Mouse (Mus musculus) intestine, postnatal 0 days (tissue): ENCODE measurements around the gene Prtn3. TPM values are rescaled to one million over a fixed set of nuclear protein-coding genes. Genes with fewer than 3 reads are reported as not detected.

ENCODE experiments used
- ATAC-seq: fragments of 200-750 bp; cut with Nextera tagmentation; 2 replicates; pipeline ENCODE4 v1.8.0; 2017; ENCODE audit warnings: mild to moderate bottlenecking, moderate TSS enrichment, moderate library complexity
- H3K27ac ChIP-seq: fragments of 300-500 bp; sonication (generic); 2 replicates; pipeline ENCODE4 v1.5.1; 2014; ENCODE audit warnings: mild to moderate bottlenecking, low read depth, low read length, moderate library complexity
- H3K27me3 ChIP-seq: fragments of 300-500 bp; sonication (generic); replicated peaks from 2 replicates; pipeline ENCODE4 v1.6.1; 2014; ENCODE audit warnings: low read length, mixed read lengths; ENCODE audit not compliant: control insufficient read depth, insufficient read depth
- H3K36me3 ChIP-seq: fragments of 300-500 bp; sonication (generic); 2 replicates; pipeline ENCODE4 v1.6.1; 2014; ENCODE audit warnings: mild to moderate bottlenecking, moderate library complexity; ENCODE audit not compliant: control insufficient read depth, insufficient read depth
- H3K4me1 ChIP-seq: fragments of 300-500 bp; sonication (generic); replicated peaks from 2 replicates; pipeline ENCODE4 v1.6.1; 2014; ENCODE audit warnings: antibody characterized with exemption, low read length, mixed read lengths; ENCODE audit not compliant: control insufficient read depth, insufficient read depth
- H3K4me2 ChIP-seq: fragments of 300-500 bp; sonication (generic); replicated peaks from 2 replicates; pipeline ENCODE4 v1.6.1; 2014; ENCODE audit warnings: low read depth, mild to moderate bottlenecking, moderate library complexity
- H3K4me3 ChIP-seq: fragments of 300-500 bp; sonication (generic); 2 replicates; pipeline ENCODE4 v1.5.1; 2014; ENCODE audit warnings: low read depth, low read length
- H3K9ac ChIP-seq: fragments of 300-500 bp; sonication (generic); 2 replicates; pipeline ENCODE4 v1.6.1; 2014; ENCODE audit warnings: mild to moderate bottlenecking, low read depth, low read length
- H3K9me3 ChIP-seq: fragments of 300-500 bp; sonication (generic); 2 replicates; pipeline ENCODE4 v1.6.1; 2016; ENCODE audit warnings: mixed run types; ENCODE audit not compliant: control insufficient read depth
- CTCF ChIP-seq: sonication (generic); IDR thresholded peaks from 2 replicates; pipeline ENCODE4 v1.5.1; 2016; ENCODE audit warnings: low read depth, mild to moderate bottlenecking, control low read depth, antibody characterized with exemption, moderate library complexity
- WGBS: fragments of 180-500 bp; shearing (Covaris S2); extraction: QIAGEN DNeasy Blood & Tissue Kit; methylation state at CpG from one replicate; pipeline ENCODE4 v1.1.7; 2014; 5-methylcytosine and 5-hydroxymethylcytosine counted together
- polyA plus RNA-seq: library from polyadenylated mRNA; unstranded; fragments of >200 nt; fragmentation: Nextera tagmentation; extraction: Ambion mirVana; gene quantifications from 2 replicates; pipeline ENCODE4 v1.2.1, GENCODE M21; 2015

Gene Prtn3
- polyA plus RNA-seq, 1 experiment from 2014 or later = 1.1 TPM

DNA sequence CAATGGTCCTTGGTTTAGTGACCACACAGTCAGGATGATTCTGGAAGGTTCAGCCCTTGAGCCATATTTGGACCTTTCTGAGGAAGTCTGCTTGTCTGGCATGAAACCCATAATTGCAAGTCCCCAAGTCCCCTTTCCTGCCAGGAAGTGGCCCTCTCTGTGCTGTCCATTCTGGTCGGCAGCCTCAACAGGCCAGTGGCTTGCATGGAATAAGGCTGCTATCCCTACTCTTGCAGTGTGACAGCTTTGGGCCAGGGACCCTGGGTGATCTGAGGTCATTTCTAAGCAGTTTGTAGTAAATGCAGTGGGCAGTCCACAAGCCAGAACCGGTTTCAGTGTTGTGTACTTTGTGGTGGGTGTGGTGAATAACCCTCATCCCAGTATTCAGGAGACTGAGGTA lies 36.1 kb upstream of the Prtn3 start:
- H3K4me2 ChIP-seq = no peak overlapping the region
- H3K27me3 ChIP-seq = no peaks in the 10 kb centered on the region
- no peak for ATAC-seq
- TF ChIP-seq CTCF = no peak
- H3K4me3 ChIP-seq = no peak overlapping the region
- H3K9ac ChIP-seq = no peak overlapping the region
- H3K27ac ChIP-seq = no peak overlapping the region
- 35% methylated on average over 2 of the region's 2 CpGs for WGBS
- no peaks in the 10 kb centered on the region for H3K36me3 ChIP-seq
- no peaks in the 10 kb centered on the region for H3K4me1 ChIP-seq
- H3K9me3 ChIP-seq = no peaks in the 10 kb centered on the region

DNA sequence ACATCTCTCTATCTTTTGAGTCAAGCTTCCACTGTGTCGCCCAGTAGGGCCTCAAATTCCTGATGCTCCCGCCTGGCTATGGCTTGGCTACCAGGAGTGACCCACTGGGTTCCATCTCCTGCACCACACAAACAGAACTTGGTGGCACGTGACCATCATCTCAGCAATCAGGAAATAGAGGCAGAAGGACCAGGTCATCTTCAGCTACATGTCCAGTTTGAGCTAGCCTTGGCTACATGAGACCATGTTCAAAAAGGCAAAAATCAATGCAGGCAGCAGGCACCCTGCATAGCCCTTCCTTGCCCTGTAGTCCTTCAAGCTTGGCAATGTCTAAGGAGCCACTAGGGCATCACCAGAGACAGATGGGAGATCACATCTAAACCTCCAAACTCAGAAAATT lies 34.2 kb upstream of the Prtn3 start:
- Histone ChIP-seq H3K27ac (peak overlapping the region; percentile 80), H3K9me3 (no peaks in the 10 kb centered on the region), H3K4me1 (no peaks in the 10 kb centered on the region), H3K4me3 (no peak overlapping the region), H3K27me3 (no peaks in the 10 kb centered on the region), H3K4me2 (no peak overlapping the region; the same call in 1 of the 2 replicates), H3K36me3 (no peaks in the 10 kb centered on the region), H3K9ac (no peak overlapping the region)
- WGBS = 91% methylated on average over 3 of the region's 3 CpGs
- ATAC-seq = no peak
- no peak for TF ChIP-seq CTCF

DNA sequence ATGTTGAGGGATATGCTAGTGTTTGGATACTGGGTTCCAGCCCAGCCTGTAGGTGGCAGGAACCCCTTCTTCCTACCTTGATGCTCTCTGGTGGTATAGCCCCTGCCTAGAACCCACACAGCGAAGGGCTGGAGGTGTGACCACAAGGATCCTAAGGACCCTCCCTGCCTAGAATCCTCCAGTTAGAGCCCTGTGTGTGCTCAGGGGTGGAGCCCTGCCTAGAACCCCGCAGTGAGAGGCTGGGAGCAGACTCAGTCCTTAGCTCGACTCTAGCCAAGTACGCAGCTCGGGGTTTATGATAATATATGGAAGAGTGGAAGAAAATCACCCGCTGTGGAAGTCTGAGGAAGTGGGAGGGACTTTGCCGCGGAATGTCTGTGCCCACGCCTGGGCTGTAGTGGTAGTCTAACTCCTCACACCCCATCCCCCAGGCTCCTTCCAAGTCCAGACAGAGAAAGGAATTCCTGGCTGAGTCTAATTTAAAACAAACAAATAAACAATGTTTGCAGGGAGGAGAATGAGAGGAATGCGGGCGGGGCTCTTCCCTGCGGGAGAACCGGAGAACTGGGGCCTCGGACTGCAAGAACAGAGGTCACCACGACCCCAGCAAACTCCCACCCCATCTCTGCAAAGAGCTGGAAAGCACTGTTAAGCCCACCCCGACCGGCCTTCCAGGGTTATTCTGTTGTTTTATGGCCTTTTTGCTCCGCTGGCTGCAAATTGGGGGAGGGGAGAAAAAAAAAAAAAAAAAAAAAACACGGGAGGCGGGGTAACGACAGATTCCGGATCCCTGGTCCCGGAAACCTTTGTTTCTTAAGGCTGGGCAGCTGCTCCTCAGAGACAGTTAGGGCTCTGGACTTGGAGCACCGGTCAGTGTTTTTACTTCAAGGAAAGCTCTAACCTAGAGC lies 33.4 kb upstream of the Prtn3 start:
- WGBS = under 1% methylated on average over 24 of the region's 24 CpGs
- Histone ChIP-seq H3K4me3 (peak overlapping the region; percentile 46), H3K9me3 (no peaks in the 10 kb centered on the region), H3K9ac (peak overlapping the region; percentile 34; the same call in 1 of the 2 replicates), H3K27ac (peak overlapping the region; percentile 80), H3K4me2 (peak overlapping the region; percentile 81), H3K36me3 (no peaks in the 10 kb centered on the region), H3K4me1 (no peaks in the 10 kb centered on the region), H3K27me3 (no peaks in the 10 kb centered on the region)
- peak; percentile 61 for ATAC-seq
- peak; percentile 55 for TF ChIP-seq CTCF

DNA sequence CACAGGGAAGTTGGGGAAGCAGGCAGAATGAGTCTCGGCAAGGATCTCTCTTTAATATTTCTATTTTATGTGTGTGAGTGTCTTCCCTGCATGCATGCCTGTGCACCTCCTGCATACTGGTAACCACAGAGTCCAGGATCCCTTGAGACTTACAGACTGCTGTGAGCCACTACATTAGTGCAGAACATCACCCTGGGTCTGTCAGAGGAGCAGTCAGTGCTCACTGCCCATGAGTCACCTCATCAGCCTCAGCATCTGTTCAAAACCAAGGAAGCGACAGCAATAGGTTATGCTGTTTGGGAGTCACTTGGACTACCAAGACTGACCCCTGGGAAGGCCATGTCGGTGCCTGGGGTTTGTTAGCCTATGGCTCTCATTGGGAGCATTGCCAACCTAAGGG lies 32.0 kb upstream of the Prtn3 start:
- Histone ChIP-seq H3K9me3 (no peaks in the 10 kb centered on the region), H3K9ac (no peak overlapping the region), H3K4me3 (no peak overlapping the region), H3K4me1 (no peaks in the 10 kb centered on the region), H3K27ac (no peak overlapping the region), H3K4me2 (no peak overlapping the region), H3K36me3 (no peaks in the 10 kb centered on the region), H3K27me3 (no peaks in the 10 kb centered on the region)
- WGBS = 70% methylated on average over 3 of the region's 3 CpGs
- ATAC-seq = no peak
- no peak for TF ChIP-seq CTCF

DNA sequence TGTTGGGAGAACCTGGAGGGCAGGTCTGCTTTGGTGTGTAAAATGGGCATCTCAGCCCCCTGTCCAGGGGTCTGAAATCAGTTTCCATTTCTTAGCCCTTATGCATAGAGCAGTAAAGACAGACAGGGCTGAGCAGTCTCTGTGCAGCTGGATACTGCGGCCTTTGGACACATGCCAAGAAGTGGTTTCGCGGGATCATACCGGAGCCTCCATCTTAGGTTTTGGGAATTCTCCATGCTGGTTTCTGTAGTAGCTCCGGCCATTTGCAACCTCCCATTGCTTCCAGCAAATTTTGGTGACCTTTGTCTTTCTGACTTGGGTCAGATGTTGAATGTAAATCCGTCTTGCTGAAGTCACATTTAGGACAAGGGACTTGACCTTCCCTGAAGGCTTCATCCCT lies 30.8 kb upstream of the Prtn3 start:
- no peak overlapping the region for H3K27ac ChIP-seq
- H3K9me3 ChIP-seq = no peaks in the 10 kb centered on the region
- H3K27me3 ChIP-seq = no peaks in the 10 kb centered on the region
- 68% methylated on average over 6 of the region's 6 CpGs for WGBS
- no peaks in the 10 kb centered on the region for H3K4me1 ChIP-seq
- H3K36me3 ChIP-seq = no peaks in the 10 kb centered on the region
- no peak for TF ChIP-seq CTCF
- H3K4me2 ChIP-seq = no peak overlapping the region
- H3K4me3 ChIP-seq = no peak overlapping the region
- no peak overlapping the region for H3K9ac ChIP-seq
- ATAC-seq = no peak

DNA sequence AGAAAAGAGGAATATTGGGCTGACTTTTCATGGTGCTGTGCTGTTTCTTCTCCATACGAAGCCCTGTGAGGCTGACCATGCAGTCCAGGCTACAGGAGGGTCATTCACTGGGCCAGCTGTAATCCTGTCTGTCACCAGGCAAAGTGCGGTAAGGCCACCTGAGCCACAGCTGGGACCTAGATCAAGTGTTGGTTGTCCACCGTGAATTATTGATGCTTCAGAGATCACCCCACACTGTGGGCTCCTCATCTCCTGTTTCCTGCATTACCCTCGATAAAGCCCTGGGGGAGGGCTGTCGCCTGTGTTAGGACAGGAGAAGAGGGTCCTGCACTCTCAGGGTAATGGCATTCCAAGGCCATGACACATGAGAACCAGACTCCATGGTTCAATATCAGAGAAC lies 27.7 kb upstream of the Prtn3 start:
- TF ChIP-seq CTCF = no peak
- WGBS = 62% methylated on average over 5 of the region's 5 CpGs
- Histone ChIP-seq H3K4me2 (no peak overlapping the region), H3K36me3 (no peaks in the 10 kb centered on the region), H3K27me3 (no peaks in the 10 kb centered on the region), H3K9me3 (no peaks in the 10 kb centered on the region), H3K4me1 (peaks cover 2% of the 10 kb centered on the region; the same call in 1 of the 2 replicates), H3K27ac (no peak overlapping the region), H3K9ac (no peak overlapping the region), H3K4me3 (no peak overlapping the region)
- ATAC-seq = no peak
